Mouse (Mus musculus) midbrain, embryonic 10.5 days (tissue): ENCODE results near the gene Med17. TPM values are rescaled to one million over a fixed set of nuclear protein-coding genes. Genes with fewer than 3 reads are reported as not detected.
A peak's percentile ranks its signal among the peaks of the same experiment; 100 is the strongest.

ENCODE experiments used
- DNase-seq: peaks from one replicate; pipeline ENCODE4 v3.0.0-alpha.2; 2017; ENCODE audit warnings: low spot score
- H3K27ac ChIP-seq: fragments of 300-500 bp; sonication (generic); replicated peaks from 2 replicates; pipeline ENCODE4 v1.5.1; 2016; ENCODE audit warnings: mild to moderate bottlenecking
- H3K27me3 ChIP-seq: fragments of 300-500 bp; sonication (generic); 2 replicates; pipeline ENCODE4 v1.6.1; 2016; ENCODE audit warnings: low read depth, mild to moderate bottlenecking; ENCODE audit not compliant: poor library complexity, severe bottlenecking
- H3K36me3 ChIP-seq: fragments of 300-500 bp; sonication (generic); 2 replicates; pipeline ENCODE4 v1.6.1; 2016; ENCODE audit warnings: mild to moderate bottlenecking, moderate library complexity
- H3K4me1 ChIP-seq: fragments of 300-500 bp; sonication (generic); 2 replicates; pipeline ENCODE4 v1.6.1; 2016
- H3K4me3 ChIP-seq: fragments of 300-500 bp; sonication (generic); 2 replicates; pipeline ENCODE4 v1.5.1; 2016; ENCODE audit warnings: mild to moderate bottlenecking, moderate library complexity
- H3K9me3 ChIP-seq: fragments of 300-500 bp; sonication (generic); replicated peaks from 2 replicates; pipeline ENCODE4 v1.6.1; 2016; ENCODE audit warnings: mild to moderate bottlenecking
- WGBS: fragments of 180-500 bp; shearing (Covaris S2); methylation state at CpG from one replicate; pipeline ENCODE4 v1.1.7; 2016; 5-methylcytosine and 5-hydroxymethylcytosine counted together
- polyA plus RNA-seq: library from polyadenylated mRNA; unstranded; fragments of >200 nt; fragmentation: Nextera tagmentation; extraction: Ambion mirVana; gene quantifications from 2 replicates; pipeline ENCODE4 v1.2.1, GENCODE M21; 2016

Med17 gene
- polyA plus RNA-seq, 1 experiment from 2014 or later, result 42.4 TPM

GRCm38 (mm10) chr9:15240863-15241595, 38.7 kb downstream of the Med17 start:
- WGBS, result 70% methylated on average over 6 of the region's 6 CpGs
- Histone ChIP-seq H3K27ac (no peak overlapping the region), H3K36me3 (no peaks in the 10 kb centered on the region), H3K4me3 (no peak overlapping the region), H3K27me3 (peaks cover 29% of the 10 kb centered on the region), H3K9me3 (no peaks in the 10 kb centered on the region), H3K4me1 (peaks cover 15% of the 10 kb centered on the region)
- DNase-seq, result no peak

- Histone ChIP-seq H3K4me1 (peaks cover 15% of the 10 kb centered on the region), H3K9me3 (no peaks in the 10 kb centered on the region), H3K4me3 (no peak overlapping the region), H3K36me3 (no peaks in the 10 kb centered on the region), H3K27me3 (peaks cover 29% of the 10 kb centered on the region), H3K27ac (no peak overlapping the region)
- WGBS, result 91% methylated on average over 6 of the region's 6 CpGs
- no peak for DNase-seq
Observed at GRCm38 (mm10) chr9:15240006-15240405, 39.7 kb downstream of the Med17 start.

DNA sequence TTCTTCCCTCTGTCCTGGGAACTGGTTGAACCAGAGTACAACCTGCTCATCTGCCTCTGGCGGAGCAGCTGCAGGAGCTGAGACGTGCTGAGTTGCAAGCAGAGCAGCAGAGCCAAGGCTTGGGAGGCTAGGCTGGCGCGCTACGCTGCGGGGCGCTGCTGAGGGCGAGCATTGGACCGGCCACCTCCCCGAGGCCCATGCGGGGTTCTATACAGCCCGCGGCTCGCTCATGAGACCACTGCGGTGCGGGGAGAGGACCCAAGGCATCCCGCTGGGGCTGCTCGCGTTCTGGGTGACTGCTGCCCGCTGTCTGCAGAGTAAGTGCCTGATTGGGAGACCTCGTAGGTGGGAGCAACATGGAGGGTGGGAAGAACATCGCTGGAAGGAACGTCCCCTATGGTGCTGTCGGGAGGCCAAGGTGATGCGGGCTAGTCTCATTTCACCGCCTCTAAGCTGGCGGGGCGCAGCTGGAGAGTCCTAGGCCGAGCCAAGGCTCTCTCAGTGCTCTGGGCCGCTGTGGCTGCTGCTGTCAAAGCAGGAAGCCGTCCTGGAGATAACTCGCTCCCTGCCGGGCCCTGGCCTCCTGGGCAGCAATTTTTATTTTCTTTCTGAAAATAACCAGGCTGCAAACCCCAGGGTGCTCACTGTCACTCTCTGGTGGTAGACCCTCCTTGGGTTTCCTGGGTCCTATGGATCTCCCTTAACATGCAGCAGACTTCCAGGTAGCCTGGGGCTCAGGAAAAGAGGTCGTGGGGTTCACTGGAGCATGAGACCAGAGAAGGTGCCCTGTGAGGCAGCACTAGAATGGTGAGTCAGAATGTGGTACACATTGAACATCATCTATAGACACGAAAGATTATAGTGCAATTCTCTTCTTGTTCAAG, 40.4 kb downstream of the Med17 start, which contains the start of gene Vstm5:
Gene Vstm5, plus strand, starts transcription at position 4 of the 884 bp plus-strand sequence.
- H3K27me3 ChIP-seq, result peaks cover 29% of the 10 kb centered on the region
- no peaks in the 10 kb centered on the region for H3K36me3 ChIP-seq
- peak within 1 kb of the TSS; percentile 79 for H3K27ac ChIP-seq
- no peaks in the 10 kb centered on the region for H3K9me3 ChIP-seq
- DNase-seq, result peak; percentile 65
- peaks cover 15% of the 10 kb centered on the region for H3K4me1 ChIP-seq
- WGBS, result 6% methylated on average over 35 of the region's 35 CpGs
- peak within 1 kb of the TSS; percentile 58 for H3K4me3 ChIP-seq

DNA sequence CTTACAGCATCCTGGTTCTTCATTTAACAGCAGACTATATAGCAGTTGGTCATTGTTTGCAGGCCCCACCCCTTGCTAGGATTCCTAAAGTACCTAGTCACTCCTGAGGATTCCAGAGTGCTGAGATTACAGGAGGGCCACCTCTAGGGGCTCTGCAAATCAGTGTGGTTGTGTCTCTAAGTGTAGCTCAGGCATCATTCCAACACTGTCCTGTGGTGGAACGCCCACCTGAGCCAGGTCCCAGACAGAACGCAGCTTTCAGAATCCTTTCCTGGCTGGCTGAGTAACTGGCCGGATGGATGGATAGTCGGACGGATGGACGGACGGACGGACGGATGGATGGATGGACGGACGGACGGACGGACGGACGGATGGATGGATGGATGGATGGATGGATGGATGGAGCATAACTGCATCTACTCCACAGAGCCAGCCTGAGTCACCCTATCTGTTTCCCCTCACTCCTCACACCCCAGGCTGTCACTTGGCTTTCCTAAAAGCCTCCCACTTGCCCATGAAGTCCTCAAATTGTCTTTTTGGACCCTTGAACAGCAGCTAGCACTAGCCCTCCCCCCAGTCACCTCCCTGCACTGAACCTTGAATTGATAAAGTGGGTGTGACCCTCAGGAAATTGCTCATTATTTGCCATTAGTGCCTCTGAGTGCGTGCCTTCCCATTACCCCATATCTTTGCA, 41.3 kb downstream of the Med17 start:
- H3K4me3 ChIP-seq, result peak overlapping the region; percentile 58
- peaks cover 29% of the 10 kb centered on the region for H3K27me3 ChIP-seq
- H3K36me3 ChIP-seq, result no peaks in the 10 kb centered on the region
- 70% methylated on average over 16 of the region's 16 CpGs for WGBS
- no peak for DNase-seq
- H3K4me1 ChIP-seq, result peaks cover 15% of the 10 kb centered on the region
- no peaks in the 10 kb centered on the region for H3K9me3 ChIP-seq
- peak overlapping the region; percentile 79; the same call in 1 of the 2 replicates for H3K27ac ChIP-seq

- Histone ChIP-seq H3K4me3 (no peak overlapping the region), H3K9me3 (no peaks in the 10 kb centered on the region; the same call in 1 of the 2 replicates), H3K27me3 (peaks cover 29% of the 10 kb centered on the region), H3K36me3 (no peaks in the 10 kb centered on the region), H3K27ac (no peak overlapping the region), H3K4me1 (peaks cover 15% of the 10 kb centered on the region)
- 56% methylated on average over 14 of the region's 14 CpGs for WGBS
- DNase-seq, result peak; percentile 9
Observed at GRCm38 (mm10) chr9:15237516-15238296, 42.0 kb downstream of the Med17 start.

- 80% methylated on average over 3 of the region's 3 CpGs for WGBS
- DNase-seq, result peak; percentile 3
- H3K4me3 ChIP-seq, result no peak overlapping the region
- peaks cover 29% of the 10 kb centered on the region for H3K27me3 ChIP-seq
- peaks cover 15% of the 10 kb centered on the region for H3K4me1 ChIP-seq
- no peaks in the 10 kb centered on the region; the same call in 1 of the 2 replicates for H3K9me3 ChIP-seq
- H3K27ac ChIP-seq, result no peak overlapping the region
- H3K36me3 ChIP-seq, result no peaks in the 10 kb centered on the region
Observed at GRCm38 (mm10) chr9:15235986-15236385, 43.7 kb downstream of the Med17 start.

DNA sequence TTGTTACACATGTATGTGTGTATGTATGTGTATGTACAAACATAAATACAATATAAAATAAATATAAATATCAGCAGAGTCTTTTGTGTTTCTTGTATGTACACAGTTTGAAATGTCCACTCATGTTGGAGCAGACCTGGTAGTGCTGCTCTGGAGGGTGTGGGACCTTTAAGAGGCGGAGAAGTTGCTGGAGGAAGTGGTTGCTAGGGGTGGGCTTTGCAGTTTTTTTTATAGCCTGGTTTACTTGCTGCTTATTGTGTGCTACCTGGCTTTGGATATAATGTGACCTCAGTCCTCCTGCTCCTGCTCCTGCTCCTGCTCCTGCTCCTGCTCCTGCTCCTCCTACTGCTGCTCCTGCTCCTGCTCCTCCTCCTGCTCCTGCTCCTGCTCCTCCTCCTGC, 46.1 kb downstream of the Med17 start:
- H3K9me3 ChIP-seq, result no peaks in the 10 kb centered on the region; the same call in 1 of the 2 replicates
- no peak overlapping the region for H3K4me3 ChIP-seq
- peaks cover 10% of the 10 kb centered on the region for H3K27me3 ChIP-seq
- WGBS, result 96% methylated on average over 1 of the region's 1 CpGs
- peak; percentile 3 for DNase-seq
- no peak overlapping the region for H3K27ac ChIP-seq
- peaks cover 5% of the 10 kb centered on the region for H3K4me1 ChIP-seq
- H3K36me3 ChIP-seq, result no peaks in the 10 kb centered on the region

- Histone ChIP-seq H3K27ac (no peak overlapping the region), H3K4me3 (no peak overlapping the region), H3K9me3 (no peaks in the 10 kb centered on the region; the same call in 1 of the 2 replicates), H3K27me3 (no peaks in the 10 kb centered on the region), H3K36me3 (no peaks in the 10 kb centered on the region), H3K4me1 (no peaks in the 10 kb centered on the region)
- DNase-seq, result peak; percentile 5
- WGBS, result 88% methylated on average over 3 of the region's 3 CpGs
Observed at GRCm38 (mm10) chr9:15232445-15232844, 47.3 kb downstream of the Med17 start.

DNA sequence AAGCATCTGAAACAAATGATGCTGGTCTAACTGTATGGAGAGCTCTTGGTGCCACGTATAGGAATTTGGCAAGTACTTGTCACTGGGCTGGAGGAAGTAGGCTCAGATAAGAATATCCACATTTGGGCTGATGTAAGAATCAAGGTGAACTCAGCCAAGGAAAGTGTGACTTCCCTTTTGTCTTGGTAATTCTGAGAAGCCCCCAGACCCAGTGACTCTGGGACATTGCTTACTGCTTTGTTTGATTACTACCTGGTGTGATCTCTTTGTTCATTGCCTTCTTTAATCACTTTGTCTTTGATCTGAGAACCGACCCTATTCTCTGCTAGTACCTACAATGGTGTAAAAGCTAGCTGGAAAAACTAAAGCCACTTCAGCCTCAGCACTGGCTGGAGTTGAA, 54.8 kb downstream of the Med17 start:
- H3K36me3 ChIP-seq, result no peaks in the 10 kb centered on the region
- H3K4me3 ChIP-seq, result no peak overlapping the region
- peaks cover 7% of the 10 kb centered on the region; the same call in 1 of the 2 replicates for H3K9me3 ChIP-seq
- no peaks in the 10 kb centered on the region for H3K4me1 ChIP-seq
- H3K27ac ChIP-seq, result no peak overlapping the region
- 49% methylated on average over 2 of the region's 2 CpGs for WGBS
- no peaks in the 10 kb centered on the region for H3K27me3 ChIP-seq
- DNase-seq, result no peak

- no peak overlapping the region for H3K27ac ChIP-seq
- no peaks in the 10 kb centered on the region for H3K27me3 ChIP-seq
- no peak overlapping the region for H3K4me3 ChIP-seq
- no peak for DNase-seq
- no peaks in the 10 kb centered on the region for H3K36me3 ChIP-seq
- no peaks in the 10 kb centered on the region for H3K9me3 ChIP-seq
- H3K4me1 ChIP-seq, result no peaks in the 10 kb centered on the region
- 86% methylated on average over 1 of the region's 1 CpGs for WGBS
Observed at GRCm38 (mm10) chr9:15213695-15214094, 66.0 kb downstream of the Med17 start.

GRCm38 (mm10) chr9:15211876-15212275, 67.9 kb downstream of the Med17 start:
- DNase-seq, result no peak
- Histone ChIP-seq H3K4me3 (no peak overlapping the region), H3K36me3 (no peaks in the 10 kb centered on the region), H3K27me3 (no peaks in the 10 kb centered on the region), H3K4me1 (no peaks in the 10 kb centered on the region), H3K27ac (no peak overlapping the region), H3K9me3 (no peaks in the 10 kb centered on the region)
- WGBS, result 83% methylated on average over 3 of the region's 3 CpGs
